Mouse (Mus musculus): ENCODE measurements at regions not wholly inside any gene's neighbourhood (a gene's known extent, or its start where the extent isn't known, plus 50 kb on each side); places are given as distances from the start of the nearest gene placed in this dataset.

- DNase-seq (ENCODE audit: low read depth, low spot score) = no peak
Measured at GRCm38 (mm10) chr5:75342599-75342998, 190.5 kb downstream of the Pdgfra start.

GRCm38 (mm10) chr5:75346836-75347773 is 195.0 kb downstream of the Pdgfra start:
- DNase-seq (ENCODE audit: low read depth, low spot score) = no peak

- no peak for DNase-seq (ENCODE audit: low read depth, low spot score)
Measured at GRCm38 (mm10) chr5:75347774-75348116, 195.7 kb downstream of the Pdgfra start.

GRCm38 (mm10) chr5:75355266-75355665 is 203.2 kb downstream of the Pdgfra start:
- no peak for DNase-seq (ENCODE audit: low read depth, low spot score)

- DNase-seq (ENCODE audit: low read depth, low spot score) = no peak
Measured at GRCm38 (mm10) chr5:75358869-75359268, 206.8 kb downstream of the Pdgfra start.

- no peak for DNase-seq (ENCODE audit: low read depth, low spot score)
Measured at GRCm38 (mm10) chr5:75363832-75364231, 210.9 kb upstream of the Kit start.

- no peak for DNase-seq (ENCODE audit: low read depth, low spot score)
Measured at GRCm38 (mm10) chr5:75367282-75367681, 207.4 kb upstream of the Kit start.

GRCm38 (mm10) chr5:75368691-75369090 is 206.0 kb upstream of the Kit start:
- DNase-seq (ENCODE audit: low read depth, low spot score) = no peak

GRCm38 (mm10) chr5:75372849-75373248 is 201.9 kb upstream of the Kit start:
- no peak for DNase-seq (ENCODE audit: low read depth, low spot score)

GRCm38 (mm10) chr5:75377311-75378300 is 197.1 kb upstream of the Kit start:
- DNase-seq (ENCODE audit: low read depth, low spot score) = no peak

- DNase-seq (ENCODE audit: low read depth, low spot score) = no peak
Measured at GRCm38 (mm10) chr5:75378655-75379054, 196.1 kb upstream of the Kit start.

GRCm38 (mm10) chr5:75380340-75380739 is 194.4 kb upstream of the Kit start:
- DNase-seq (ENCODE audit: low read depth, low spot score) = no peak

GRCm38 (mm10) chr5:75382138-75382537 is 192.6 kb upstream of the Kit start:
- DNase-seq (ENCODE audit: low read depth, low spot score) = no peak

GRCm38 (mm10) chr5:75387886-75388454 is 186.7 kb upstream of the Kit start:
- no peak for DNase-seq (ENCODE audit: low read depth, low spot score)

GRCm38 (mm10) chr5:75388699-75389260 is 185.9 kb upstream of the Kit start:
- no peak for DNase-seq (ENCODE audit: low read depth, low spot score)

GRCm38 (mm10) chr5:75389433-75389971 is 185.2 kb upstream of the Kit start:
- DNase-seq (ENCODE audit: low read depth, low spot score) = no peak

- no peak for DNase-seq (ENCODE audit: low read depth, low spot score)
Measured at GRCm38 (mm10) chr5:75398820-75399219, 175.9 kb upstream of the Kit start.

GRCm38 (mm10) chr5:75401734-75402133 is 173.0 kb upstream of the Kit start:
- DNase-seq (ENCODE audit: low read depth, low spot score) = no peak

GRCm38 (mm10) chr5:75402631-75403030 is 172.1 kb upstream of the Kit start:
- no peak for DNase-seq (ENCODE audit: low read depth, low spot score)

GRCm38 (mm10) chr5:75403531-75403930 is 171.2 kb upstream of the Kit start:
- DNase-seq (ENCODE audit: low read depth, low spot score) = no peak

GRCm38 (mm10) chr5:75404601-75405285 is 170.0 kb upstream of the Kit start:
- DNase-seq (ENCODE audit: low read depth, low spot score) = no peak

All from retina, adult 2 months (tissue).